In genomic region chr1:178960015-178960559, GRCm38 (mm10) we compare ENCODE assay signal across 9 mouse cellular contexts.
DNase-seq lines count a peak whose midpoint lies in the region; ATAC-seq and TF ChIP-seq lines count a peak whose summit lies in the region.
"Had no signal": no experiment of that assay in that cellular context is flagged by ENCODE, and none has a peak within 500 bp of the region (broad histone marks: within the 10 kb centered on the region; RNA-seq: fewer than 3 reads in every experiment).

No protein-coding gene starts in this region.

- peak; percentile 80 for TF ChIP-seq CTCF in left cerebral cortex, adult 2 months (IDR thresholded peaks at IDR 0.05)

- H3K4me1 ChIP-seq in intestine, embryonic 14.5 days (replicated peaks; ENCODE audit: control insufficient read depth, insufficient read depth, low read length): 0 out of 2 replicates have a peak, but pooled peaks cover 2% of the 10 kb centered on the region

- H3K27me3 ChIP-seq in intestine, embryonic 14.5 days (replicated peaks; ENCODE audit: control insufficient read depth, insufficient read depth, low read length): no peaks in the 10 kb centered on the region

- no peaks in the 10 kb centered on the region for H3K36me3 ChIP-seq in intestine, embryonic 14.5 days (ENCODE audit: control insufficient read depth, insufficient read depth, low read length)

- 33% methylated on average over 7 of the region's 7 CpGs for WGBS in intestine, embryonic 14.5 days

- ATAC-seq in intestine, embryonic 14.5 days (replicated peaks; ENCODE audit: low FRiP score, low TSS enrichment, low read depth): peak; percentile 53; the same call in 1 of the 2 replicates
- no peak for ATAC-seq in monocyte, adult 5-6 weeks (replicated peaks; ENCODE audit: insufficient number of reproducible peaks, low FRiP score, low TSS enrichment, poor library complexity, severe bottlenecking)

- H3K27ac ChIP-seq in intestine, embryonic 14.5 days (ENCODE audit: low read depth): no peak overlapping the region
- no peak overlapping the region for H3K27ac ChIP-seq in left cerebral cortex, adult 2 months

- DNase-seq in adrenal gland, adult 2 months: peak; percentile 58
- peak; percentile 90 to 91 for DNase-seq in cerebellum, postnatal 36 days
- DNase-seq in frontal cortex, postnatal 36 days (ENCODE audit: low spot score in 2 of 2): peak; percentile 79 to 85
- peak; percentile 91 for DNase-seq in intestine, embryonic 14.5 days (ENCODE audit: low spot score)
- peak; percentile 74 to 78 for DNase-seq in left cerebral cortex, adult 2 months (ENCODE audit: extremely low spot score in 1 of 2, low spot score in 2 of 2)
- DNase-seq in mesoderm, embryonic 11.5 days (ENCODE audit: low read depth, low spot score): peak; percentile 90
- DNase-seq in right cerebral cortex, postnatal 4 days: peak; percentile 97

- H3K9me3 ChIP-seq in intestine, embryonic 14.5 days (ENCODE audit: control insufficient read depth, low read length): no peaks in the 10 kb centered on the region

- no peak overlapping the region for H3K4me3 ChIP-seq in intestine, embryonic 14.5 days (ENCODE audit: low read depth, low read length)
- no peak overlapping the region for H3K4me3 ChIP-seq in left cerebral cortex, adult 2 months
- H3K4me3 ChIP-seq: myocyte had no signal

- no peak overlapping the region for H3K4me2 ChIP-seq in intestine, embryonic 14.5 days (ENCODE audit: low read length)

- no peak overlapping the region for H3K9ac ChIP-seq in intestine, embryonic 14.5 days (ENCODE audit: low read length)

- intact Hi-C loops in left cerebral cortex, adult 2 months (cut with DNase I): loop anchor here (1.0 to 5.0 kb wide), 2 partner anchors 182 to 433 kb away; no protein-coding TSS in a partner anchor
